Mouse (Mus musculus) hindbrain, postnatal 0 days (tissue): ENCODE measurements at regions not wholly inside any gene's neighbourhood (a gene's known extent, or its start where the extent isn't known, plus 50 kb on each side); places are given as distances from the start of the nearest gene placed in this dataset.

Experiments
- ATAC-seq: fragments of 200-750 bp; cut with Nextera tagmentation; 2 replicates; pipeline ENCODE4 v1.8.0; 2017; ENCODE audit warnings: mild to moderate bottlenecking, moderate TSS enrichment, moderate library complexity
- DNase-seq: peaks from one replicate; pipeline ENCODE4 v3.0.0-alpha.2; 2015; ENCODE audit warnings: low spot score
- H3K27ac ChIP-seq: fragments of 300-500 bp; sonication (generic); 2 replicates; pipeline ENCODE4 v1.5.1; 2014; ENCODE audit warnings: mild to moderate bottlenecking
- H3K27me3 ChIP-seq: fragments of 300-500 bp; sonication (generic); 2 replicates; pipeline ENCODE4 v1.6.1; 2014; ENCODE audit warnings: low read length, mixed read lengths; ENCODE audit not compliant: insufficient read depth
- H3K36me3 ChIP-seq: fragments of 300-500 bp; sonication (generic); 2 replicates; pipeline ENCODE4 v1.6.1; 2014; ENCODE audit warnings: low read length, mixed read lengths; ENCODE audit not compliant: insufficient read depth
- H3K4me1 ChIP-seq: fragments of 300-500 bp; sonication (generic); 2 replicates; pipeline ENCODE4 v1.6.1; 2014; ENCODE audit warnings: antibody characterized with exemption, low read length, mixed read lengths; ENCODE audit not compliant: insufficient read depth
- H3K4me2 ChIP-seq: fragments of 300-500 bp; sonication (generic); 2 replicates; pipeline ENCODE4 v1.6.1; 2014; ENCODE audit warnings: low read depth, mild to moderate bottlenecking, low read length, moderate library complexity, mixed read lengths
- H3K4me3 ChIP-seq: fragments of 300-500 bp; sonication (generic); 2 replicates; pipeline ENCODE4 v1.5.1; 2014; ENCODE audit warnings: low read length
- H3K9ac ChIP-seq: fragments of 300-500 bp; sonication (generic); replicated peaks from 2 replicates; pipeline ENCODE4 v1.6.1; 2014; ENCODE audit warnings: mild to moderate bottlenecking, low read length, moderate library complexity, mixed read lengths
- H3K9me3 ChIP-seq: fragments of 300-500 bp; sonication (generic); 2 replicates; pipeline ENCODE4 v1.6.1; 2016; ENCODE audit warnings: low read length, mixed read lengths
- CTCF ChIP-seq: IDR thresholded peaks from 2 replicates; pipeline ENCODE4 v1.5.1; 2016; ENCODE audit warnings: antibody characterized with exemption, control low read depth, low read depth
- WGBS: fragments of 180-500 bp; shearing (Covaris S2); extraction: QIAGEN DNeasy Blood & Tissue Kit; methylation state at CpG from one replicate; pipeline ENCODE4 v1.1.7; 2014; 5-methylcytosine and 5-hydroxymethylcytosine counted together

DNA sequence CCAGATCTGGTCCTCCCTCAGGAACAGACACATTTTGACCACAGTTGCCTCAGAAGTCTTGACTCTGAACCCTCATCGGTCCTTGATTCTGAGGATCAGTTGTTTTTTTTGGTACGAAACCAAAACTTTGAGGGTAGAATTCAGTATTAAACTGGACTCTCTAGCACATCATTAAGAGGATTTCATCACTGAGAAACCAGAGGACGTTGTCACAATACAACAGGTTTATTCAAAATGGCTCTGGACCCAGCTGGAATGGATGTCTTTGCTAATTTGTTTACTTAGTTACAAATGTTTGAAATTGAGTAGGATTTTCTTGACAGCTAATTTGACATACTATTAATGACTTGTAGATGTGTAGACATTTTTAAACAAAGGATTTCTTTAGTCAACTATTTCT lies 163.7 kb downstream of the Pten start:
- no peak overlapping the region for H3K4me3 ChIP-seq
- H3K9me3 ChIP-seq: no peaks in the 10 kb centered on the region
- DNase-seq: no peak
- WGBS: 86% methylated on average over 3 of the region's 3 CpGs
- H3K27me3 ChIP-seq: no peaks in the 10 kb centered on the region
- no peak overlapping the region for H3K4me2 ChIP-seq
- H3K9ac ChIP-seq: no peak overlapping the region
- H3K36me3 ChIP-seq: no peaks in the 10 kb centered on the region
- no peak for TF ChIP-seq CTCF
- no peak overlapping the region for H3K27ac ChIP-seq
- H3K4me1 ChIP-seq: no peaks in the 10 kb centered on the region
- no peak for ATAC-seq

DNA sequence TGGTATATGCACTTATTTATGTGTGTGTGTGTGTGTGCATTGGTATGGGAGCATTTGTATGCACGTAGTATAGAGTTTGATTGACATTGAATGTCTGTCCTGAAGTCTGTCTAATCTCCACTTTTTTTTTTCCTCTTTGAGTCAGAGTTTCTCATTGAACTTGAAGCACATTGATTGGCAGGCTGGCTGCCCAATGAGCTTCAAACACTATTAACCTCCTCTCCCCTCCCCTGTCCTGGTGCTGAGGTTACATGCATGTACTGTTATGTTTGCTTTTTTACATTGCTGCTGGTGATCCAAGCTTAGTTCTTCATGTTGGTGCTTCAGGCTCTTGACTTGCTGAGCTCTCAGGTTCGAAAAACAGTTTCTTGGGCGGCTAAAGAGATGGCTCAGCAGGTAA lies 166.6 kb downstream of the Pten start:
- Histone ChIP-seq H3K4me3 (no peak overlapping the region), H3K27me3 (no peaks in the 10 kb centered on the region), H3K9me3 (no peaks in the 10 kb centered on the region), H3K9ac (no peak overlapping the region), H3K4me1 (no peaks in the 10 kb centered on the region), H3K27ac (no peak overlapping the region), H3K36me3 (no peaks in the 10 kb centered on the region), H3K4me2 (no peak overlapping the region)
- no peak for TF ChIP-seq CTCF
- 88% methylated on average over 3 of the region's 3 CpGs for WGBS
- DNase-seq (no peak), ATAC-seq (no peak)

DNA sequence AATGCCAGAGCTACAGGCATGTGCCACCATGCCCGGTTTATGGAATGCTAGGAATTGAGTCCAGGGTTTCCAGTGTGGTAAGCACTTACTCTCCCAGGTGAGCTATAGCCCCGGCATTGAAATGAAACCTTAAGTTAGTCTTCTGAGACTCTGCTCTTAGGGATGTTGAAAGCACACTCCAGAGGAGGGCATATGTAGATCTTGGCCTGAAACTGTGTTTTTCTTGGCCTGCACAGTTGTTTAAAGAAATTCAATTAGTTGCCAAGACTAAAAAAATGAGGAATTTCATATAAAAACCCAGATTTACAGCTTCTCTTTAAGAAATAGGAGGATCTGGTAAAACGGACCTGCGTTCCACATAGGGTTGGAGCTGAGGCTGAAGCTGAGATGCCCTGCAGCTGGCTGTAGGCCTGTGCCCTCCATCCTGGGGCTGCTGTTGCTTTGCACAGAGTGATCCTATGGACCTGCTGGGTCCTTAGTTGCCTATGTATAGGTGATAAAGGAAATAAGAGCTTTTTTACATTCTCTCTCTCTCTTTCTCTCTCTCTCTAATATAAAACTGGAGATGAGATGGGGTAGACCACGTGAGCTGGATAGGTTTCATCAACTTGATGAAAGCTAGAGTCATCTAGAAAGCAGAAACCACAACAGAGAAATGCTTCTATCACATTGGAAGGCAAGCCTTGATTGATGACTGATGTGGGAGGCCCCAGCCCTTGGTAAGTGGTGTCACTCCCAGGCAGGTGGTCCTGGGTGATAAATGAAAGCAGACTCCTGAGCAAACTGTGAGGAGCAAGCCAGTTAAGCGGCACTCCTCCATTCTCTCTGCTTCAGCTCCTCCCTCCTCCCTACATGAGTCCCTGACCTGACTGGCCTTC lies 168.6 kb downstream of the Pten start:
- no peak for DNase-seq
- H3K9ac ChIP-seq: no peak overlapping the region

DNA sequence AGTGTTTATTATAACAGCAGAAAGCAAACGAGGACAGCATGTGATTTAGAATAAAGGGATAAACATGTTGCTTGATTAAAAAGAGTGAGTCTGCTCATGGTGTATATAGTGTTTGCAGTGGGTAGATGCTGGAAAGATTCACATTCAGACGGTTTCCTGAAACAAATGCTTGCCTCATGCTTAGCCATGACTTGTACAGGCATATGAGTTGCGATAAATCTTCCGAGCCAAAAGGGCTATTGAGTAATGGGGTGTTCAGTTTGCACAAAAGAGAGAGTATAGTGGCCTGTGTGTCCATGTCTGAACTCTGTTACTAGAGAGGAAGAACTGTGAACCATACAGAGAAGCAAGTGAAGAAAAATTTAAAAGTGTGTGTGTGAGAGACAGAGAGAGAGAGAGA lies 169.3 kb downstream of the Pten start:
- no peak for DNase-seq
- H3K27me3 ChIP-seq: no peaks in the 10 kb centered on the region
- H3K4me2 ChIP-seq: no peak overlapping the region
- H3K27ac ChIP-seq: no peak overlapping the region
- no peaks in the 10 kb centered on the region for H3K36me3 ChIP-seq
- H3K4me3 ChIP-seq: no peak overlapping the region
- H3K4me1 ChIP-seq: no peaks in the 10 kb centered on the region
- 78% methylated on average over 4 of the region's 4 CpGs for WGBS
- no peak overlapping the region for H3K9ac ChIP-seq
- H3K9me3 ChIP-seq: no peaks in the 10 kb centered on the region
- no peak for ATAC-seq
- TF ChIP-seq CTCF: no peak

More for the DNA sequence above, 168.6 kb downstream of the Pten start:
- no peak for TF ChIP-seq CTCF
- H3K4me2 ChIP-seq: no peak overlapping the region
- H3K9me3 ChIP-seq: no peaks in the 10 kb centered on the region
- H3K27ac ChIP-seq: no peak overlapping the region
- no peak for ATAC-seq
- H3K4me3 ChIP-seq: no peak overlapping the region
- H3K36me3 ChIP-seq: no peaks in the 10 kb centered on the region
- WGBS: 74% methylated on average over 6 of the region's 6 CpGs
- H3K4me1 ChIP-seq: no peaks in the 10 kb centered on the region
- H3K27me3 ChIP-seq: no peaks in the 10 kb centered on the region

DNA sequence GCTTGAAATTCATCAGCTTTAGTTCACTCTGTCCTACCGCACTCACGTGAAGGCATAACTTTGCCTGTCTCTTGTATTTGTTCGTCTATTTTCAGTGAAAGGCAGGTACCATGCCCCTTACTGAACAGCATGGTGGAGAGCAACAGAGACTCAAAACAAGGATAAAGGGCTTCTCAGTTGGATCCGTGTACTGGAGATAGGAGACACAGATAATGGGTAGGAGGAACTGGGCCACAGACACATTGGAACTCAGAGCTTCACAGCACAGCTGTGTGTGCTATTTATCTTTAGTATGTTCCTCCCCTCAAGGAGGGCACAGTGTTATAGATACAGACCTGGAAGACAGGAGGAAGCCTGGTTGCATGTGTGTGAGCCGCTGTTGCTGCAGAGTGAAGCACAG lies 176.4 kb downstream of the Pten start:
- Histone ChIP-seq H3K9ac (no peak overlapping the region), H3K36me3 (no peaks in the 10 kb centered on the region), H3K27me3 (no peaks in the 10 kb centered on the region), H3K9me3 (no peaks in the 10 kb centered on the region), H3K4me1 (no peaks in the 10 kb centered on the region), H3K27ac (no peak overlapping the region), H3K4me2 (no peak overlapping the region), H3K4me3 (no peak overlapping the region)
- DNase-seq (no peak), ATAC-seq (no peak)
- TF ChIP-seq CTCF: no peak
- 87% methylated on average over 5 of the region's 5 CpGs for WGBS

DNA sequence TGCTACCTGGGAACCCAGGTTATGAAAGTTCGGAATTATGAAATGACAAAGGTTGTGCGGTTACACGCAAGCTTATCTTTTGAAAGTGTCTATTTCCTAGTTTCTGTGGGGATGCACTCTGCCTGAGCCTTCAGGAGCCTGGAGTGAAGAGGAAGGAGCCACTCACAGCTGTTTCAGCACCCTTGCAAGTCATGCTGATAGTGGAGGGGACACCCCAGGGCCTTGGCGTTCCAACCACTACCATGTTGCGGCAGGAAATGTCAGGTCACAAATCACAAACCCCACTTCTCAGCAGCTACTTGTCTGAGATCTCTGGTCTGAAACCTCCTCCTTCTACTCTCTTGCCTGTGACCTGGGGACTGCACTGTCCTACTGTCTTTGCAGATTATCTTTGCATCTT lies 178.3 kb downstream of the Pten start:
- TF ChIP-seq CTCF: no peak

DNA sequence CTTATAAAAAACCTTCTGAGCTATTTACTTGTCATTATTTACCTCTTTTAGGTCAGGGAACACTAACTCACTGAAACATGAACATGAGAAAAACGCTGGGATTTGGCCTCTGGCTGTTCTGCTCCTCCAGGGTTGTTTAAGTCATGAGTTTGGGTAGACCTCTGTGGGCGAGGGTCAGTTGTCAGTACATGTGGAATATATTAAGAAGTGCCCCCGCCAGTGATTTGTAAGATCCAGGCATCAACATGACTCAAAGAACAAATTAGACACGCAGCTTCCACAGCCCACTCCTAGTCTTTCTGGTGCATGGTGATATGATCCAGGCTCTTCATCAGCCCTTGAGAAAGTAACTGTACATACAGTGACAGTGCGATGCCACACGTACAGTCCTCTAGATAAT lies 180.3 kb downstream of the Pten start:
- Histone ChIP-seq H3K4me3 (no peak overlapping the region), H3K9ac (no peak overlapping the region), H3K4me2 (no peak overlapping the region), H3K9me3 (no peaks in the 10 kb centered on the region), H3K27me3 (no peaks in the 10 kb centered on the region), H3K27ac (no peak overlapping the region), H3K4me1 (no peaks in the 10 kb centered on the region), H3K36me3 (no peaks in the 10 kb centered on the region)
- ATAC-seq (no peak), DNase-seq (no peak)
- WGBS: 74% methylated on average over 6 of the region's 6 CpGs
- TF ChIP-seq CTCF: no peak

More for the DNA sequence above, 178.3 kb downstream of the Pten start:
- Histone ChIP-seq H3K36me3 (no peaks in the 10 kb centered on the region), H3K27me3 (no peaks in the 10 kb centered on the region), H3K9ac (no peak overlapping the region), H3K4me2 (no peak overlapping the region), H3K27ac (no peak overlapping the region), H3K4me1 (no peaks in the 10 kb centered on the region), H3K9me3 (no peaks in the 10 kb centered on the region), H3K4me3 (no peak overlapping the region)
- DNase-seq: no peak
- no peak for ATAC-seq
- 92% methylated on average over 5 of the region's 5 CpGs for WGBS
